Mouse (Mus musculus) embryonic facial prominence, embryonic 12.5 days (tissue): ENCODE data around the gene Scfd2. TPM values are rescaled to one million over a fixed set of nuclear protein-coding genes. Genes with fewer than 3 reads are reported as not detected.

Experiments
- ATAC-seq: fragments of 200-750 bp; cut with Nextera tagmentation; 2 replicates; pipeline ENCODE4 v1.8.0; 2017; ENCODE audit not compliant: insufficient number of reproducible peaks, insufficient read depth, low FRiP score, low TSS enrichment
- H3K27ac ChIP-seq: fragments of 300-500 bp; sonication (generic); 2 replicates; pipeline ENCODE4 v1.5.1; 2016; ENCODE audit warnings: mild to moderate bottlenecking
- H3K27me3 ChIP-seq: fragments of 300-500 bp; sonication (generic); 2 replicates; pipeline ENCODE4 v1.6.1; 2016; ENCODE audit warnings: mild to moderate bottlenecking, moderate library complexity
- H3K36me3 ChIP-seq: fragments of 300-500 bp; sonication (generic); 2 replicates; pipeline ENCODE4 v1.6.1; 2016; ENCODE audit warnings: mild to moderate bottlenecking
- H3K4me1 ChIP-seq: fragments of 300-500 bp; sonication (generic); 2 replicates; pipeline ENCODE4 v1.6.1; 2016
- H3K4me2 ChIP-seq: fragments of 300-500 bp; sonication (generic); replicated peaks from 2 replicates; pipeline ENCODE4 v1.6.1; 2016; ENCODE audit warnings: mild to moderate bottlenecking, moderate library complexity
- H3K4me3 ChIP-seq: fragments of 300-500 bp; sonication (generic); 2 replicates; pipeline ENCODE4 v1.5.1; 2016; ENCODE audit warnings: mild to moderate bottlenecking
- H3K9ac ChIP-seq: fragments of 300-500 bp; sonication (generic); 2 replicates; pipeline ENCODE4 v1.6.1; 2016; ENCODE audit warnings: mild to moderate bottlenecking, moderate library complexity
- H3K9me3 ChIP-seq: fragments of 300-500 bp; sonication (generic); 2 replicates; pipeline ENCODE4 v1.6.1; 2016; ENCODE audit warnings: mild to moderate bottlenecking, moderate library complexity
- WGBS: fragments of 180-500 bp; shearing (Covaris S2); methylation state at CpG from one replicate; pipeline ENCODE4 v1.1.7; 2016; 5-methylcytosine and 5-hydroxymethylcytosine counted together
- polyA plus RNA-seq: library from polyadenylated mRNA; unstranded; fragments of >200 nt; fragmentation: Nextera tagmentation; extraction: Ambion mirVana; gene quantifications from 2 replicates; pipeline ENCODE4 v1.2.1, GENCODE M21; 2016

Gene Scfd2
- polyA plus RNA-seq, 1 experiment from 2014 or later, result 18.2 TPM

- H3K27me3 ChIP-seq, result no peaks in the 10 kb centered on the region
- no peak overlapping the region for H3K4me2 ChIP-seq
- H3K9me3 ChIP-seq, result no peaks in the 10 kb centered on the region
- no peaks in the 10 kb centered on the region for H3K36me3 ChIP-seq
- peaks cover 16% of the 10 kb centered on the region for H3K4me1 ChIP-seq
- ATAC-seq, result no peak
- no peak overlapping the region for H3K4me3 ChIP-seq
- H3K27ac ChIP-seq, result no peak overlapping the region
- H3K9ac ChIP-seq, result no peak overlapping the region
- 87% methylated on average over 6 of the region's 6 CpGs for WGBS
Observed at GRCm38 (mm10) chr5:74455510-74456269, 75.9 kb downstream of the Scfd2 start.

GRCm38 (mm10) chr5:74455094-74455493 is 76.5 kb downstream of the Scfd2 start:
- no peak overlapping the region for H3K4me2 ChIP-seq
- peaks cover 20% of the 10 kb centered on the region for H3K4me1 ChIP-seq
- no peak for ATAC-seq
- H3K9ac ChIP-seq, result no peak overlapping the region
- no peaks in the 10 kb centered on the region for H3K9me3 ChIP-seq
- WGBS, result 82% methylated on average over 9 of the region's 9 CpGs
- no peaks in the 10 kb centered on the region for H3K36me3 ChIP-seq
- H3K4me3 ChIP-seq, result no peak overlapping the region
- no peaks in the 10 kb centered on the region for H3K27me3 ChIP-seq
- no peak overlapping the region for H3K27ac ChIP-seq

DNA sequence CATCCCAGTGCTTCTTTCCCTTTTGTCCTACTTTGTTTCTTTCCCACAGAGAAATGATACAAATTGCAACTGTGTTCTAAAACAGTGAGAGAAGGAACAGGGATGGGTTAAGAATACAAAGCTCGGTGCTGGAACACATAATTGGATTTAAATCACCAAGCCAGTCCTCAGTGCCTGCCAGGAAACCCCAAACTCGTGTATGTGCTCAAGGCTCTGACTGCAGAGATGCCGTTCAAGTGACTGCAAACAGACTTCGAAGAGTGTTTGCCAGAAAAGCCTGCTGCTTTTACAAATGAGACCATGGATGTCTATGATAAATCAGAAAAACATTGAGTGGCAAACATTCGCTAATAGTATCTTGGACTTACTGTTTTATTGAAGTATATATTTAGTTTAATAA is 80.6 kb downstream of the Scfd2 start:
- H3K9me3 ChIP-seq, result no peaks in the 10 kb centered on the region
- peaks cover 42% of the 10 kb centered on the region for H3K4me1 ChIP-seq
- WGBS, result 35% methylated on average over 5 of the region's 5 CpGs
- no peak for ATAC-seq
- no peaks in the 10 kb centered on the region for H3K36me3 ChIP-seq
- H3K27me3 ChIP-seq, result no peaks in the 10 kb centered on the region
- H3K9ac ChIP-seq, result no peak overlapping the region
- H3K27ac ChIP-seq, result no peak overlapping the region
- no peak overlapping the region for H3K4me2 ChIP-seq
- no peak overlapping the region for H3K4me3 ChIP-seq

- Histone ChIP-seq H3K4me3 (no peak overlapping the region), H3K9ac (no peak overlapping the region), H3K9me3 (no peaks in the 10 kb centered on the region), H3K27ac (peak overlapping the region; percentile 30; the same call in 1 of the 2 replicates), H3K36me3 (no peaks in the 10 kb centered on the region), H3K4me1 (peaks cover 44% of the 10 kb centered on the region), H3K4me2 (no peak overlapping the region), H3K27me3 (no peaks in the 10 kb centered on the region)
- 40% methylated on average over 10 of the region's 10 CpGs for WGBS
- no peak for ATAC-seq
Observed at GRCm38 (mm10) chr5:74447517-74448334, 83.8 kb downstream of the Scfd2 start.

- Histone ChIP-seq H3K27me3 (no peaks in the 10 kb centered on the region), H3K27ac (no peak overlapping the region), H3K4me2 (no peak overlapping the region), H3K4me3 (no peak overlapping the region), H3K9ac (no peak overlapping the region), H3K36me3 (no peaks in the 10 kb centered on the region), H3K9me3 (no peaks in the 10 kb centered on the region), H3K4me1 (peaks cover 32% of the 10 kb centered on the region)
- 38% methylated on average over 3 of the region's 3 CpGs for WGBS
- no peak for ATAC-seq
Observed at GRCm38 (mm10) chr5:74445861-74446260, 85.7 kb downstream of the Scfd2 start.

DNA sequence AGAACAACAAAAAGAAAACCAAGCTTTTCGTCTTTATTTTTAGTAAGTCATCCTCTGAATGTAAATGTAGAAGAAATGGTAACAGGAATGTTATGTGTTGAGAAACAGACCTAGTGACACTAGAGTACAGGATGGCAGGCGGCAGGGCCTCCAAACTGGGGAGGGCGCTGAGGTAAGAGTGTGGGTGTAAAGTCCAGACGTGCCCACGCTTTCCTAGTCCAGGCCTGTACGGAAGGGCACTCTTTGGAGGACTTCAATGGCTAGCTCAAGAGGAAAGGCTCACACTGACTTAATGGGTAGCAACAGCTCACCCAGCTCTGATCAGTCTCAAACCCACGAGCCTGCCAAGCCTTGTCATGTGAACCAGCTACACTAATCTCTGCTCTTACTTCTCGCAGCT is 93.2 kb downstream of the Scfd2 start:
- Histone ChIP-seq H3K4me1 (peaks cover 4% of the 10 kb centered on the region; the same call in 1 of the 2 replicates), H3K9ac (no peak overlapping the region), H3K4me2 (no peak overlapping the region), H3K9me3 (no peaks in the 10 kb centered on the region), H3K36me3 (no peaks in the 10 kb centered on the region), H3K27ac (no peak overlapping the region), H3K4me3 (no peak overlapping the region), H3K27me3 (no peaks in the 10 kb centered on the region)
- WGBS, result 84% methylated on average over 8 of the region's 8 CpGs
- no peak for ATAC-seq

DNA sequence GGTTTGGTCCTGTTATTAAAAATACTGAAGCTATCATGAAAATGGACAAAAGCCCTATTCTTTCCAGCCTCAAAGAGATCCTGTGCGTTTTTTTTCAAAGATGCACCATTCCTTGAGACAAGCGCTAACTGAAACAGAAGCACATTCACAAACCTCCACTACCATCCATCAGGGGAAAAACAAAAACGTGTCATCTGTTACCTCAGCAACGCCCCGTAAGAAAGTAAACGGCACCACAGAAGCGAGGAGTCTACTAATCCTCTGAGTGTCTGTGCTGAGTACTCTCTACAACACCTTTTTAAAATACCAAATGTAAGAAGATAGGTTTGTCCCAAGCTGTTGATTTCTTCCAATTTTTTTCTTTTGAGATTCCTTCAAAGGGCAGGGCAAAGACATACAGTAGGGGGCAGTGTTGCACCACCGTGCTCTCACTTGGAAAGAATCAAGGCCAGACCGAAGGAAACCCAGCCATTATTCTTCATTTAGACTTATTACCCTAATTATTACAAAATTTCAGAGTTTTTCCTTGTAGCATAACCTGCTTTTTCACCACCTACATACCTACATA is 97.9 kb downstream of the Scfd2 start:
- H3K36me3 ChIP-seq, result no peaks in the 10 kb centered on the region
- no peak for ATAC-seq
- no peak overlapping the region for H3K9ac ChIP-seq
- no peaks in the 10 kb centered on the region for H3K9me3 ChIP-seq
- peak overlapping the region; percentile 83 for H3K27ac ChIP-seq
- 15% methylated on average over 9 of the region's 9 CpGs for WGBS
- H3K4me1 ChIP-seq, result peaks cover 9% of the 10 kb centered on the region; the same call in 1 of the 2 replicates
- H3K27me3 ChIP-seq, result no peaks in the 10 kb centered on the region
- H3K4me3 ChIP-seq, result no peak overlapping the region
- peak overlapping the region; percentile 33 for H3K4me2 ChIP-seq

- 19% methylated on average over 14 of the region's 14 CpGs for WGBS
- H3K4me2 ChIP-seq, result peak overlapping the region; percentile 33
- no peaks in the 10 kb centered on the region for H3K9me3 ChIP-seq
Observed at GRCm38 (mm10) chr5:74432879-74433539, 98.5 kb downstream of the Scfd2 start.

DNA sequence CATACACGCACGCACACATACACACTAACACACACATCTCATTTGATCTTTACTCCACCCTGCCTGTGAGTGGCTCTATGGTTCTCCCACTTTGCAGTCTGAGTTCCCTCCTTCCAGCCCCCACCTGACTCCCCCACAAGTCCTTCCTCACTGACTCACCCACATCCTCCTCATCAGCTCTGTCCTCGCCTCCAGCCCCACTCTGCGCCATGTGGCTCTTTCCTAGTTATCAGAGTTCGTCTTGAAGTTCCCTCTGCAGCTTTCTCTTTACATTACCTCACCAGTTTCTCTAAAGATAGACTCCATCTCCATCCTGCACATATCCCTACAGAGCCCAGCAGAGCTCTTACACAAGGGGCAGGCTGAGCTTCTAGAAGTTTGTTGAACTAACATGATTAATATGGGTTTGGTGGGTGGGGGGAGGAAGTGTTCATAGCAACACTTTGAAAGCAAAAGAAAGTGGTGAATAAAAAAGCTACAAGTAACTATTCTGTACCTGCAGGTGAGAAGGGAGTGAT is 110.9 kb downstream of the Scfd2 start:
- no peak overlapping the region for H3K9ac ChIP-seq
- H3K4me3 ChIP-seq, result no peak overlapping the region
- H3K27me3 ChIP-seq, result no peaks in the 10 kb centered on the region
- no peaks in the 10 kb centered on the region for H3K9me3 ChIP-seq
- no peak overlapping the region for H3K27ac ChIP-seq
- 80% methylated on average over 5 of the region's 5 CpGs for WGBS
- no peaks in the 10 kb centered on the region for H3K36me3 ChIP-seq
- ATAC-seq, result no peak
- H3K4me2 ChIP-seq, result no peak overlapping the region
- H3K4me1 ChIP-seq, result peaks cover 8% of the 10 kb centered on the region; the same call in 1 of the 2 replicates

More at GRCm38 (mm10) chr5:74432879-74433539, 98.5 kb downstream of the Scfd2 start:
- H3K27me3 ChIP-seq, result no peaks in the 10 kb centered on the region
- H3K9ac ChIP-seq, result no peak overlapping the region
- H3K4me3 ChIP-seq, result no peak overlapping the region
- H3K4me1 ChIP-seq, result peaks cover 9% of the 10 kb centered on the region; the same call in 1 of the 2 replicates
- peak overlapping the region; percentile 83 for H3K27ac ChIP-seq
- peak; percentile 86 for ATAC-seq
- no peaks in the 10 kb centered on the region for H3K36me3 ChIP-seq

GRCm38 (mm10) chr5:74412557-74412956 is 119.0 kb downstream of the Scfd2 start:
- WGBS, result 95% methylated on average over 3 of the region's 3 CpGs
- Histone ChIP-seq H3K9ac (no peak overlapping the region), H3K27ac (no peak overlapping the region), H3K4me2 (no peak overlapping the region), H3K27me3 (no peaks in the 10 kb centered on the region), H3K4me3 (no peak overlapping the region), H3K4me1 (peaks cover 9% of the 10 kb centered on the region; the same call in 1 of the 2 replicates), H3K36me3 (no peaks in the 10 kb centered on the region), H3K9me3 (no peaks in the 10 kb centered on the region)
- ATAC-seq, result no peak

GRCm38 (mm10) chr5:74404887-74405286 is 126.7 kb downstream of the Scfd2 start:
- no peak for ATAC-seq
- WGBS, result 88% methylated on average over 4 of the region's 5 CpGs

More at GRCm38 (mm10) chr5:74404887-74405286, 126.7 kb downstream of the Scfd2 start:
- H3K36me3 ChIP-seq, result no peaks in the 10 kb centered on the region
- no peaks in the 10 kb centered on the region for H3K9me3 ChIP-seq
- H3K4me2 ChIP-seq, result no peak overlapping the region
- H3K4me1 ChIP-seq, result peaks cover 9% of the 10 kb centered on the region; the same call in 1 of the 2 replicates
- no peak overlapping the region for H3K9ac ChIP-seq
- no peaks in the 10 kb centered on the region for H3K27me3 ChIP-seq
- H3K4me3 ChIP-seq, result no peak overlapping the region
- H3K27ac ChIP-seq, result no peak overlapping the region
